Mouse (Mus musculus) thymus, postnatal 36 days (tissue): ENCODE data around the gene Glis3.

Experiments used
- DNase-seq, 2 experiments: peaks; one replicate each; pipeline ENCODE4 v3.0.0; 2022; ENCODE audit warnings: mixed read lengths in 2 of 2

Gene Glis3

DNA sequence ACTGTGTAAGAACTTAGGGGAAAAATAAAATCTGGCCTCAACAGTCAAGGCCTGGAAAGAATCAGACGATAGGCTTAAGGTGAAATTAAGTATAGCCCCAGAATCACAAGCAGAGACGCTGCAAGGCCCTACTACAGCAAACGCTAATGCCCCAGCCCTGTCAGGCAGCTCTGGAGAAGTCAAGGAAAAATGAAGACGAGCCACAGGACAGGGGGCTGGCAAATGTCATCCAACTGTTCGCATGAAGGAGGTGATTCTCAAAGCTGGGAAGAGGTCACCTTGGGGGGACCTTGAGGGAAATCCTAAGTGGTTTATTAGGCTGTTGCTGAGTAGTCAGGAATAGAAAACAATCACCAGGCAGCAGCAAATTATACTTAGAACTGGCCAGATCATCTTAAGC is 214.1 kb downstream of the Glis3 start:
- no peak for DNase-seq

DNA sequence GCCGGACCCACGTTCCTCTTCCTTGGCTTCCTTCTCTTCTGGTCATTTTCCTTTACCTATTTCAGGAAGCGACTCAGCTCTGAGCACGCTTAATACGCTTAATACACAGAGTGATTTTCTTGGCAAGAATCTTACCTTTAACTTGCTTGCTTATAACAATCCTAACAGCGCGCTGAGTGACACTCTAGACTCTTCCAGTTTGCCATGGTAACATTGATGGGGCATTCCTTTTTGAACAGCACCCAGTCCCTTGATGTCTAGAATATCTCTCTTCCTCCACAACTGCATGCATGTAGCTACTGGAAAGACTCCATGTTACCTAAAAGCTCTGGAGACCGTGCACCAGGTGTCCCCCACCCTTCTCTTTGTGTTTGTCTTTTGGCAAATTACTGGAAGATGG is 225.5 kb downstream of the Glis3 start:
- no peak for DNase-seq

DNA sequence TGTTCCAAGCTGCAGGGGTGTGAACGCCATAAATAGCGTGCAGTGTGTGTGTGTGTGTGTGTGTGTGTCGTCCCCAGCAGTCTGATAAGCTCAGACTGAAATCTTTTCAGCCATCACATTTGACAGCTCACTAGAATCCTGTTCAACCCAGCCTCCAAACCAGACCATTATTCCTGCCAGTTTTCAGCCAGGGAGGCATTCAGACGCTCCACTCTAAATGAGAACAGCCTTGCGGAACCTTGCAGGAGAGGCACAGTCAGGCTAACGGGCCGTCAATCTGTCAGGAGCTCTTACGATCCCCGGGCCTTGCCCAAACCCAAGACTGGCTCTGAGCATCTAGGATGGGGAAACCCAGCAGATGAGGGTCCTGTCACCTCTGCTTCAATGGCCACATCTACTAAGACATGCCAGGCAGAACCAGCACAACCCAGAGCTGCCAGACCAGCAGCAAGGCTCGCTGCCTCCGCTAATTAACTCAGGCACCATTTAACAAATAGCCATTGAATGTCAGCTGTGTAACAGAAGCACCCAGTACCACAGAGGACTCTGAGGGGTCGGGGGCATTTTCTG is 226.8 kb downstream of the Glis3 start:
- DNase-seq, result no peak

DNA sequence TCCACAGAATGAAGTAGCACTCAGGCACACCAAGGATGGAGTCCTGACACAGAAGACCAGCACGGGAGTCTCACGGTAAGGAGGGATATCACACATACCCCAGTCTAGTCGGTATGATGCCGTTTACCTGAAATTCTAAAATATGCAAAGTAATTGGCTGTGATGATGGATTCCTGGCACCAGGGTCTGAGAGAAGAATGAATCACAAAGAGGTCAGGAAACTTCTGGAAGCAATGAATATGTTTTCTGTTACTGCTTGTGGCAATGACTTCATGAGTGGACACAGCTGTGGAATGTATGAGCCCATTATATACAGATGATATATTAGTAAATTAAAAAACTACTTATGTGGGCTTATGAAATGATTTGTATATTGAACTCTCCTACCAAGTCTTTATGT is 231.1 kb downstream of the Glis3 start:
- DNase-seq, result no peak

GRCm38 (mm10) chr19:28442161-28442560 is 237.7 kb downstream of the Glis3 start:
- no peak for DNase-seq

DNA sequence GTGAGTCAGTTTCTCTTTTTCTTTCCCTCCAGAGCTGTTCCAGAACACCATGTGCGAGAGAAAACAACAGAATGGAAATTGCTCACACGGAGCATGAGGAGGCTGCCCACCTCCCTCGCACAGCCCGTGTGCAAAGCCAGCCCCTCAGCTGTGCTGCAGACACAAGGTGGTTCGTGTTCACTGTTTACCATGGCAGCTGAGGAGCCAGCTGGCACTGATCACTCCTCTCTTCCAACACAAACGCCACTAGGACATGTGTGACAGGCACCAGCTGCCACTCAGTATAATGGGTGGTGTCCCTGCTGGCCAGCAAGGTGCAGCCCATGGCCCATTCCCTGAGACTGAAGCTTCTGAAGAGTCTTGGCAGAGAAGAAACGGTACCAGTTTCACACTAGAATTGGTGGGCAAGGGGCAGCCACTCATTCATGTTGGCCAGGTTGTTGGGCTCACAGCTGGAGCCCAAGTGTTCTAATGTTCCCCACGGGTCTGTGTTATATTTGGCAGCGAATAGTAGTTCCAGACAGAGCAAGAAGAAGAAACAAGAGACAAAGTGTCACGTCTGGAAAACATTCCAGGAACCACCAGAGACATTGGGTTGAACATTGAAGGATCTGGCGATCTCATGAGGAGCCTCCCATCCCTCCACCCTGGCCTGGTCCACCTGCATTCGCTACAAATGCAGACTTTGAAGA is 243.3 kb downstream of the Glis3 start:
- no peak for DNase-seq

GRCm38 (mm10) chr19:28428220-28428816 is 251.6 kb downstream of the Glis3 start:
- DNase-seq, result no peak

- DNase-seq, result no peak
Measured at GRCm38 (mm10) chr19:28424180-28424579, 255.7 kb downstream of the Glis3 start.

DNA sequence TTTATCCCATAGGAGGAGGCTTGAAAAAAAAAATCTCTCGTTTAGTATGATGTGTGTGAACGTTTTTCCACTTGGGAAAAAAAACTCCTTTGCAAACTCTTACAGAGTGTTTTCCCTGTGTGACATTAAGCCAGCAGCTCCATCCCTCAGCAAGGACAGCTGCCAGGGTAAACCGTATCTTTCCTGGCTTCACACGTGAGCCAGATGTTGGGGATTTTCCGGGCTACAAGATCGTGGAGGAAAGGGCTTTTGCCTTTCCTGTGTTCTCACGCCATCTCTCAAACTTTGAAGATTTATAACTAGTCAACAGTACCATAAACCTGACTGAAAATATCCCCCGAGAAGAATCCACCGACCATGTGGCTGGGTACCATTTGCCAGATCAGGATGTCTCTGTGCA is 256.9 kb downstream of the Glis3 start:
- DNase-seq, result no peak

GRCm38 (mm10) chr19:28416069-28416468 is 263.8 kb downstream of the Glis3 start:
- DNase-seq, result no peak

DNA sequence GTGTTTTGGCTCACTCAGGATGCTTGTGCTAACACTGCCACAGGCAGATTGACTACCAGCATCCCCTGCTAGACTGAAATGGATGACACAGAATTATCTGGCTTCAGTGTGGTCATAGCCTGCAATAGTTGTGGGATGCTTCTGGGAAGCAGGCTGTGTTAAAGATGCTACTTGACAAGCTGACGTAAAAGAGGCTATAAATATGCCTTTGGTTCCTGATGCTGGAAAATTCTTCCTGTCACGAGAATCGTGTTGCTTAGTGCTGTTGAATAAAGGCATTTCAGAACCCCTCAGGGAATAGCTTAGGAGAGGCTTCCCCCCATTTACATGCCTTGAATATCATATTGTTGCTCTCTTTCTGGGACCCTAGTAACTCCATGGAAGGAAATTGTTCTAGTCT is 271.1 kb downstream of the Glis3 start:
- no peak for DNase-seq

- DNase-seq, result no peak
Measured at GRCm38 (mm10) chr19:28402956-28403355, 276.9 kb downstream of the Glis3 start.

DNA sequence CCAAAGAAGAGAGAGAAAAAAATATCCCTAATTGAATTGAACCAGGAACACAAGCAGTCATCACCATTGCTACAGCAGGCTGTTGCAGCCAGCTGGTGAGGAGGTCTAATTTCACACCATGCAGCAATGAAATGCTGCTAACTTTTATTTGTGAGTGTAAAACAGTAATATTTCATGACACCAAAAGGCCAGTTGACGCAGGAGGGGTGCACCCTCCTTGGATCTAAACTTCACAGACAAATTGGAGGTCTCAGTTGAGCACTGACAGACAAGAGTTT is 284.4 kb downstream of the Glis3 start:
- DNase-seq, result no peak

DNA sequence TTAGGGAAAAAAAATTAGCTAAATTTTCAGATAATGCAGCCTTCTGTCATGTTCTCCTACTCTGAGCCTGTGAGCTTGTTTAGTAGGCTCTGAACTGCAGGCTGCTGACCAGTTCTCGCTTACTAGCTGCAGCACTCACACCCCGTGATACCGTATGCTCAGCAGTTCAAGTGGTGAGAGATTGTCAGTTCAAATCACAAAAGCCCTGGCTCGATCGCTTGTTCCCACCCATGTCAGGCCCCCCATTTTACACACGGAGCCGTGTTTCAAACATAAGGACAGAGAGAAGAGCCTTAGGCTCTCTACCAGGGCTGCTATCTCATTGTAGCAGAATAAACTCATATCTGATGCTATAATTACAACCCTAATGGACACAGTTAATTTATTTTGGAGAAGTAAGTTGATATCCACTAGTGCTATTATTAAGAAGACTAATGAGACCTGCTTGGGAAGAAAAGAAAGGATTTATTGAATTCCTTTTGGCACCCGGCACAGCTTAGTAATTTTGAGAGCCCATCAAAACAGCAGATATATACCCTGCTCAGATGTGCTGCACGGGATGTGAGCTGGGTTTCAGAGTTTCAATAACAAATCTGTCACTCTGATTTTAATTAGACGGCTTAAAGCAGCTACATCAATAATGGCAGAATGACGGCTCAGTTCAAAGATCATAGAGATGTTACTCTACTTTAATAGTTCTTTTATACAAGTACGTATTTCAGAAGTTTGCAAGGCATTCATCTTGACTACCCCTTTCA is 284.9 kb downstream of the Glis3 start:
- no peak for DNase-seq

GRCm38 (mm10) chr19:28393766-28394165 is 286.1 kb downstream of the Glis3 start:
- DNase-seq, result no peak

DNA sequence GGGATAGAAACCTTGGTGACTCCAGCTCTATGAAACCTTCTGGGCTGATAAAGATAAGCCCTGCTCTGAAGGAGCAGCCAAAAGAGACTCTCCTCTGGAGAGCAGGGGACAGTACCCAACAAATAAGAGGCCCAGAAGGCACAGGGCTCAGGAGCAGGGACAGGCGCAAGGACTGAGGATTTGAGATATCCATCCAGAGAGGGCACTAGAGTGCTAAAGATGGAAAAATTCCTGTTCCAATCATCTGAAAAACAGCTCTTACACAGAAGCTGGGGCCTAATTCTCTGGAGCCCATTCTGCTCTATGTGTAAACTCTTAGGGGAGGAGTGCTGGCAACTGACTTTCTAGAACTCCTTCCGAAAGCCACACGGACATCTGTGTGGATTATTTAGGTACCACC is 287.0 kb downstream of the Glis3 start:
- no peak for DNase-seq

GRCm38 (mm10) chr19:28390920-28391319 is 289.0 kb downstream of the Glis3 start:
- DNase-seq, result no peak

DNA sequence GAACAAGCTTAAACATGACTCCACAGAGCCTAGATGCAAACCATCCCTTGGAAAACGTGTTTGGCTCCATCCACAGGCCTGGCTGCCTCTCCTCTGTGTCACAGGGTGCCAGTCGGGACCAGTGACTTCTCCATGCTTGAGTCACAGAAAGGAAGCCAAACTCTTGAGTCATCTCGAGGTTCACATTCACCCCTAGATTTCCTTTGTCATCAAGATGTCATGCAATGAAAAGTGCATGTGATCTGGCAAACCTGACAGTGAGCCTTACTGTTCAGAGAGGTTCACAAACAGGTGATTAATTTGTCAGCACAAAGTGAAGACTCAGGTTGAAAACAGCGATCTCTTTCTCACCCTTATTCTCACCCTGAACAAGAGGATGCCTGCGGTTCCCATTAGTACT is 290.7 kb downstream of the Glis3 start:
- no peak for DNase-seq

DNA sequence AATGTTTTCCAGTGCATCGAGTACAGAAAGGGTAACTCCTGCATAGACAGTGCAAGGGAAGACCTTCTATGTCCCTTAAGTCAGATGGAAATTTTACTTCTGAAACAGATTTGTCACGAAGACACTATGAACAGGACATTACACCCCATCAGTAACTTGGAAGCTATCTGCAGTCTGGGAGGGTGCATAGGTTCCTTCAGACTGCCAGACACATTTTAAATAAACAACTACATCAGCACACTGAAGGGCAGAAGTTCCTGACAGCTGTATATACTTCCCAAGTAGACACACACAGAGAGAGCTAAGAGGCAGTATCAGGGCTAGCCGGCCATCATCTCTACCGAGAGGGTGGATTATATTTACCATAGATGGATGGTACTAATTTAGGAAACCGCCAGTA is 296.5 kb downstream of the Glis3 start:
- DNase-seq, result no peak

DNA sequence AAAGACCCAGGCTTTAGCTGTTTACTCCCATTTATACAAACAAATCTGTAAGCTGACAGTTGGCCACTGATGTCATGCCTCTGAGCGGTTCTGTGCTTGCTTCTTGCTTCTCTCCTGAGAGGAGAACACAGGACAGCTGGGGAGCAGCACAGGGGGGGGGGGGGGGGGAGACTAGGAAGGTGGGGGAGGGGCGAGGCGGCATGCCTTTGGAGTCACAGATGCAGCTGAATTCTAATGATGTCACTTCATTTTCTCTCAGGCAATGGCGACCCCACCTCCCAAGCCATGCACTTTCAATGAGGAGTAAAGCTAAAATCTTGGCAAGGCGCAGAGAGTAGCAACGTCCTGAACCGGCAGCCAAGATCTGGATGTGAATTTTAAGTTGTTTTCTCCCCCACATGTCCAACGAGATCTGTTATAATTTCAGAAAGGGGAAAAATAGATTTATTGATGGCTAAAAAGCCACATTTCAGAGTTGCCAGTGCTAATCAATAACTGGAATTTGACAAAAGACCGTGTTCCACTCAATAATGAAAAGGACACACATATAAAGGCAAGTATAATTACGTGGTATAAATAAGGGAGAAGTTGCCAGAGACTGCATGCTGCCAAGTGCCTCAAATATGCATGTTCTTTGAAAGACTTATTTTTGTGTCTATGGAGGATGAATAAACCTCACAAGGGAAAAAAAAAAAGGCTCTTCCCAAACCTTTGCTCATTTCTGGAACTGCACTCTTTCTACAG is 297.5 kb downstream of the Glis3 start:
- DNase-seq, result no peak

DNA sequence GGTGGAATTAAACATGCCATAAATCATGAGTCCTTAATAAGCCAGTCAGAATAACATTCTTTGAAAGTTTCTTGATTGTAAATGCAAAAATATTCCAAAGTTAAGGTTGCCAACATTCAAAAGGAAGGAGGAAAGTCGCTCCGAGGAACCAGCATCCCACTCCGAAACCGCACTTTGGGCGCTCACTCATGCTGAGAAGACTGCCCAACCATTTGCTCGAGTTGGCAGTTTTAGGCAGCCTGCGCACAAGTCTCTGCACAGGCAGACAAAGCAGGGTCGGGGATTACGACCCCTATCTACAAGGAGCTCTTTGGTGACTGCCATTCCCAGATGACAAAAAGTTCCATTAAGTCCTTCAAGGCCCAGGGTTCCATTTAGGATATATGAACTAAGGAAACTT is 298.4 kb downstream of the Glis3 start:
- no peak for DNase-seq

DNA sequence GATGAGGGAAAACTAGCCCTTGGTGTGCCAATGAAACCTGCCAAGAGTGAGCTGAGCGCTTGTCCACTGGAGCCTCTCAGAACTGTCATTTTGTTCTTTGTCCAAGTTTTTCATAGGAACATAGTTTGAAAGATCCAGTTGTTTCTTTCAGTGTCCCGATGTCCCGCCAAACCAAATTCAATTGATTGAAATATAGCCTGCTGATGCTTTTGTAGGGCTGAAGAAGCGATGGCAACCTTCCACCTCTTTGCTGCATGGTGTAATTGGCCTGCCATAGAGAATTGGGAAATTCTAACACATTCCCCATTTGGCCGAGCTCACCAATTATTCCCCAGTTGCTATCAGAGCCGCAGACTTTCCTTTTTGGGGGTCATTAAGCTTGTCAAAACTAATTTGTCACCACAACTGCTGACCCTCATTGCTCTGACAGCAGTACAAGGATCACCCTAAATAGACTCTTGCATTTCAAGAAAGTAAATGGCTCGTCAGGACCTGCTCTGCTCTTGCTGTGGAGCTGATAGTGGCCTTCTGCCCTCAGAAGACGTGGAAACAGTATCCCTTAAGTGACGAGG is 299.1 kb downstream of the Glis3 start:
- DNase-seq, result no peak

GRCm38 (mm10) chr19:28377788-28378295 is 302.0 kb downstream of the Glis3 start:
- DNase-seq, result no peak
